Mouse (Mus musculus) intestine, postnatal 0 days (tissue): ENCODE results near the gene Fam241a. TPM values are rescaled to one million over a fixed set of nuclear protein-coding genes. Genes with fewer than 3 reads are reported as not detected.

Experiments used
- ATAC-seq: fragments of 200-750 bp; cut with Nextera tagmentation; 2 replicates; pipeline ENCODE4 v1.8.0; 2017; ENCODE audit warnings: mild to moderate bottlenecking, moderate TSS enrichment, moderate library complexity
- H3K27ac ChIP-seq: fragments of 300-500 bp; sonication (generic); 2 replicates; pipeline ENCODE4 v1.5.1; 2014; ENCODE audit warnings: mild to moderate bottlenecking, low read depth, low read length, moderate library complexity
- H3K27me3 ChIP-seq: fragments of 300-500 bp; sonication (generic); replicated peaks from 2 replicates; pipeline ENCODE4 v1.6.1; 2014; ENCODE audit warnings: low read length, mixed read lengths; ENCODE audit not compliant: control insufficient read depth, insufficient read depth
- H3K36me3 ChIP-seq: fragments of 300-500 bp; sonication (generic); 2 replicates; pipeline ENCODE4 v1.6.1; 2014; ENCODE audit warnings: mild to moderate bottlenecking, moderate library complexity; ENCODE audit not compliant: control insufficient read depth, insufficient read depth
- H3K4me1 ChIP-seq: fragments of 300-500 bp; sonication (generic); replicated peaks from 2 replicates; pipeline ENCODE4 v1.6.1; 2014; ENCODE audit warnings: antibody characterized with exemption, low read length, mixed read lengths; ENCODE audit not compliant: control insufficient read depth, insufficient read depth
- H3K4me2 ChIP-seq: fragments of 300-500 bp; sonication (generic); replicated peaks from 2 replicates; pipeline ENCODE4 v1.6.1; 2014; ENCODE audit warnings: low read depth, mild to moderate bottlenecking, moderate library complexity
- H3K4me3 ChIP-seq: fragments of 300-500 bp; sonication (generic); 2 replicates; pipeline ENCODE4 v1.5.1; 2014; ENCODE audit warnings: low read depth, low read length
- H3K9ac ChIP-seq: fragments of 300-500 bp; sonication (generic); 2 replicates; pipeline ENCODE4 v1.6.1; 2014; ENCODE audit warnings: mild to moderate bottlenecking, low read depth, low read length
- H3K9me3 ChIP-seq: fragments of 300-500 bp; sonication (generic); 2 replicates; pipeline ENCODE4 v1.6.1; 2016; ENCODE audit warnings: mixed run types; ENCODE audit not compliant: control insufficient read depth
- CTCF ChIP-seq: sonication (generic); IDR thresholded peaks from 2 replicates; pipeline ENCODE4 v1.5.1; 2016; ENCODE audit warnings: low read depth, mild to moderate bottlenecking, control low read depth, antibody characterized with exemption, moderate library complexity
- WGBS: fragments of 180-500 bp; shearing (Covaris S2); extraction: QIAGEN DNeasy Blood & Tissue Kit; methylation state at CpG from one replicate; pipeline ENCODE4 v1.1.7; 2014; 5-methylcytosine and 5-hydroxymethylcytosine counted together
- polyA plus RNA-seq: library from polyadenylated mRNA; unstranded; fragments of >200 nt; fragmentation: Nextera tagmentation; extraction: Ambion mirVana; gene quantifications from 2 replicates; pipeline ENCODE4 v1.2.1, GENCODE M21; 2015

Fam241a gene
- polyA plus RNA-seq, 1 experiment from 2014 or later: 18.9 TPM

- Histone ChIP-seq H3K27me3 (no peaks in the 10 kb centered on the region), H3K4me2 (no peak overlapping the region), H3K27ac (no peak overlapping the region), H3K4me1 (no peaks in the 10 kb centered on the region), H3K9ac (no peak overlapping the region), H3K36me3 (no peaks in the 10 kb centered on the region), H3K4me3 (no peak overlapping the region), H3K9me3 (no peaks in the 10 kb centered on the region)
- ATAC-seq: no peak
- 55% methylated on average over 2 of the region's 2 CpGs for WGBS
- no peak for TF ChIP-seq CTCF
These were observed 27.1 kb upstream of the Fam241a start for GRCm38 (mm10) chr3:127923183-127923582.

GRCm38 (mm10) chr3:127922125-127922524 is 26.0 kb upstream of the Fam241a start:
- no peak for TF ChIP-seq CTCF
- H3K27ac ChIP-seq: no peak overlapping the region
- 0 out of 2 replicates have a peak, but pooled peaks have one; percentile 25 for ATAC-seq
- no peaks in the 10 kb centered on the region for H3K9me3 ChIP-seq
- WGBS: 45% methylated on average over 5 of the region's 5 CpGs
- no peak overlapping the region for H3K4me3 ChIP-seq
- no peaks in the 10 kb centered on the region for H3K36me3 ChIP-seq
- no peak overlapping the region for H3K4me2 ChIP-seq
- H3K4me1 ChIP-seq: no peaks in the 10 kb centered on the region
- H3K27me3 ChIP-seq: no peaks in the 10 kb centered on the region
- H3K9ac ChIP-seq: no peak overlapping the region

- no peak for TF ChIP-seq CTCF
- Histone ChIP-seq H3K36me3 (no peaks in the 10 kb centered on the region), H3K4me2 (no peak overlapping the region), H3K4me3 (no peak overlapping the region), H3K27me3 (no peaks in the 10 kb centered on the region), H3K27ac (no peak overlapping the region), H3K4me1 (no peaks in the 10 kb centered on the region), H3K9ac (no peak overlapping the region), H3K9me3 (no peaks in the 10 kb centered on the region)
- no peak for ATAC-seq
- WGBS: 66% methylated on average over 9 of the region's 9 CpGs
These were observed 22.0 kb upstream of the Fam241a start for GRCm38 (mm10) chr3:127917999-127918661.

GRCm38 (mm10) chr3:127917549-127917948 is 21.4 kb upstream of the Fam241a start:
- ATAC-seq: no peak
- H3K9ac ChIP-seq: no peak overlapping the region
- H3K4me3 ChIP-seq: no peak overlapping the region
- 96% methylated on average over 3 of the region's 3 CpGs for WGBS
- H3K36me3 ChIP-seq: no peaks in the 10 kb centered on the region
- no peaks in the 10 kb centered on the region for H3K4me1 ChIP-seq
- no peaks in the 10 kb centered on the region for H3K27me3 ChIP-seq
- H3K9me3 ChIP-seq: no peaks in the 10 kb centered on the region
- no peak for TF ChIP-seq CTCF
- H3K27ac ChIP-seq: no peak overlapping the region
- H3K4me2 ChIP-seq: no peak overlapping the region

- 88% methylated on average over 3 of the region's 3 CpGs for WGBS
These were observed 19.7 kb upstream of the Fam241a start for GRCm38 (mm10) chr3:127915656-127916334.

GRCm38 (mm10) chr3:127913885-127914709 is 18.0 kb upstream of the Fam241a start:
- 44% methylated on average over 16 of the region's 16 CpGs for WGBS
- no peak overlapping the region for H3K9ac ChIP-seq
- no peak overlapping the region for H3K4me3 ChIP-seq
- peak overlapping the region; percentile 25; the same call in 1 of the 2 replicates for H3K4me2 ChIP-seq
- no peaks in the 10 kb centered on the region for H3K36me3 ChIP-seq
- no peak for ATAC-seq
- no peaks in the 10 kb centered on the region for H3K4me1 ChIP-seq
- no peaks in the 10 kb centered on the region for H3K9me3 ChIP-seq
- H3K27me3 ChIP-seq: no peaks in the 10 kb centered on the region
- H3K27ac ChIP-seq: no peak overlapping the region
- TF ChIP-seq CTCF: no peak

More at GRCm38 (mm10) chr3:127915656-127916334, 19.7 kb upstream of the Fam241a start:
- TF ChIP-seq CTCF: no peak
- Histone ChIP-seq H3K9me3 (no peaks in the 10 kb centered on the region), H3K36me3 (no peaks in the 10 kb centered on the region), H3K4me2 (no peak overlapping the region), H3K4me3 (no peak overlapping the region), H3K27me3 (no peaks in the 10 kb centered on the region), H3K9ac (no peak overlapping the region), H3K27ac (no peak overlapping the region), H3K4me1 (no peaks in the 10 kb centered on the region)
- ATAC-seq: no peak
